Mouse (Mus musculus): Measurements from ENCODE around the gene Ube2m. TPM values are rescaled to one million over a fixed set of nuclear protein-coding genes. Genes with fewer than 3 reads are reported as not detected.

The Ube2m gene
- polyA plus RNA-seq, 1 experiment: 143 TPM

- Histone ChIP-seq H3K4me3 (replicated peaks; ENCODE audit: extremely low read depth, low read depth, low read length) (no peak overlapping the region), H3K4me1 (ENCODE audit: control insufficient read depth, insufficient read depth, low read length) (peaks cover 10% of the 10 kb centered on the region)
- no peak for DNase-seq
- TF ChIP-seq POLR2A (IDR thresholded peaks at IDR 0.05; ENCODE audit: borderline replicate concordance, extremely low read depth, low read depth, low read length) (no peak), CTCF (IDR thresholded peaks at IDR 0.05; ENCODE audit: insufficient read depth, low read length) (no peak)
- 74% methylated on average over 17 of the region's 17 CpGs for WGBS
These were observed 2.7 kb downstream of the Ube2m start for GRCm38 (mm10) chr7:13035211-13035855.

- DNase-seq: peak; percentile 97
- peak within 1 kb of the TSS; percentile 89 for H3K4me3 ChIP-seq (replicated peaks; ENCODE audit: extremely low read depth, low read depth, low read length)
- H3K4me1 ChIP-seq (ENCODE audit: control insufficient read depth, insufficient read depth, low read length): peaks cover 10% of the 10 kb centered on the region
- under 1% methylated on average over 45 of the region's 45 CpGs for WGBS
- TF ChIP-seq CTCF (IDR thresholded peaks at IDR 0.05; ENCODE audit: insufficient read depth, low read length) (no peak), POLR2A (IDR thresholded peaks at IDR 0.05; ENCODE audit: borderline replicate concordance, extremely low read depth, low read depth, low read length) (peak; percentile 87)
These were observed 3.7 kb downstream of the Ube2m start, which contains the start of gene Chmp2a for GRCm38 (mm10) chr7:13034148-13034977. TSS of gene Chmp2a (minus strand) at chr7:13034807.

- no peak for DNase-seq
- Histone ChIP-seq H3K4me1 (ENCODE audit: control insufficient read depth, insufficient read depth, low read length) (peaks cover 7% of the 10 kb centered on the region), H3K4me3 (replicated peaks; ENCODE audit: extremely low read depth, low read depth, low read length) (peak overlapping the region; percentile 89)
- 35% methylated on average over 13 of the region's 13 CpGs for WGBS
- TF ChIP-seq POLR2A (IDR thresholded peaks at IDR 0.05; ENCODE audit: borderline replicate concordance, extremely low read depth, low read depth, low read length) (no peak), CTCF (IDR thresholded peaks at IDR 0.05; ENCODE audit: insufficient read depth, low read length) (no peak)
These were observed 4.5 kb downstream of the Ube2m start for GRCm38 (mm10) chr7:13033451-13034147.

- H3K4me1 ChIP-seq (ENCODE audit: control insufficient read depth, insufficient read depth, low read length): peaks cover 7% of the 10 kb centered on the region; the same call in 1 of the 2 replicates
- no peak overlapping the region for H3K4me3 ChIP-seq (replicated peaks; ENCODE audit: extremely low read depth, low read depth, low read length)
- TF ChIP-seq CTCF (IDR thresholded peaks at IDR 0.05; ENCODE audit: insufficient read depth, low read length): no peak
- TF ChIP-seq POLR2A (IDR thresholded peaks at IDR 0.05; ENCODE audit: borderline replicate concordance, extremely low read depth, low read depth, low read length): no peak
- 89% methylated on average over 7 of the region's 7 CpGs for WGBS
- DNase-seq: no peak
These were observed 5.5 kb downstream of the Ube2m start for GRCm38 (mm10) chr7:13032541-13032940.

GRCm38 (mm10) chr7:13031983-13032382 lies 6.1 kb downstream of the Ube2m start:
- DNase-seq: no peak
- WGBS: 66% methylated on average over 2 of the region's 2 CpGs
- TF ChIP-seq CTCF (IDR thresholded peaks at IDR 0.05; ENCODE audit: insufficient read depth, low read length) (no peak), POLR2A (IDR thresholded peaks at IDR 0.05; ENCODE audit: borderline replicate concordance, extremely low read depth, low read depth, low read length) (no peak)
- Histone ChIP-seq H3K4me3 (replicated peaks; ENCODE audit: extremely low read depth, low read depth, low read length) (no peak overlapping the region), H3K4me1 (ENCODE audit: control insufficient read depth, insufficient read depth, low read length) (peaks cover 7% of the 10 kb centered on the region; the same call in 1 of the 2 replicates)

- H3K4me1 ChIP-seq (ENCODE audit: control insufficient read depth, insufficient read depth, low read length): peaks cover 7% of the 10 kb centered on the region; the same call in 1 of the 2 replicates
- H3K4me3 ChIP-seq (replicated peaks; ENCODE audit: extremely low read depth, low read depth, low read length): no peak overlapping the region
- 0 out of 2 replicates have a peak, but pooled peaks have one; percentile 13 for TF ChIP-seq CTCF (IDR thresholded peaks at IDR 0.05; ENCODE audit: insufficient read depth, low read length)
- TF ChIP-seq POLR2A (IDR thresholded peaks at IDR 0.05; ENCODE audit: borderline replicate concordance, extremely low read depth, low read depth, low read length): no peak
- DNase-seq: no peak
- WGBS: 61% methylated on average over 5 of the region's 5 CpGs
These were observed 7.0 kb downstream of the Ube2m start for GRCm38 (mm10) chr7:13031069-13031468.

GRCm38 (mm10) chr7:13028986-13029385 lies 9.1 kb downstream of the Ube2m start:
- TF ChIP-seq POLR2A (IDR thresholded peaks at IDR 0.05; ENCODE audit: borderline replicate concordance, extremely low read depth, low read depth, low read length) (no peak), CTCF (IDR thresholded peaks at IDR 0.05; ENCODE audit: insufficient read depth, low read length) (no peak)
- Histone ChIP-seq H3K4me1 (ENCODE audit: control insufficient read depth, insufficient read depth, low read length) (peaks cover 11% of the 10 kb centered on the region), H3K4me3 (replicated peaks; ENCODE audit: extremely low read depth, low read depth, low read length) (no peak overlapping the region)
- 94% methylated on average over 4 of the region's 4 CpGs for WGBS
- no peak for DNase-seq

GRCm38 (mm10) chr7:13025511-13026112 lies 12.5 kb downstream of the Ube2m start:
- Histone ChIP-seq H3K4me3 (replicated peaks; ENCODE audit: extremely low read depth, low read depth, low read length) (no peak overlapping the region), H3K4me1 (ENCODE audit: control insufficient read depth, insufficient read depth, low read length) (peaks cover 8% of the 10 kb centered on the region)
- no peak for DNase-seq
- 33% methylated on average over 4 of the region's 4 CpGs for WGBS
- TF ChIP-seq CTCF (IDR thresholded peaks at IDR 0.05; ENCODE audit: insufficient read depth, low read length) (no peak), POLR2A (IDR thresholded peaks at IDR 0.05; ENCODE audit: borderline replicate concordance, extremely low read depth, low read depth, low read length) (no peak)

GRCm38 (mm10) chr7:13024805-13025204 lies 13.3 kb downstream of the Ube2m start:
- peak overlapping the region; percentile 80 for H3K4me3 ChIP-seq (replicated peaks; ENCODE audit: extremely low read depth, low read depth, low read length)
- TF ChIP-seq CTCF (IDR thresholded peaks at IDR 0.05; ENCODE audit: insufficient read depth, low read length): no peak
- TF ChIP-seq POLR2A (IDR thresholded peaks at IDR 0.05; ENCODE audit: borderline replicate concordance, extremely low read depth, low read depth, low read length): no peak
- peaks cover 8% of the 10 kb centered on the region for H3K4me1 ChIP-seq (ENCODE audit: control insufficient read depth, insufficient read depth, low read length)
- WGBS: under 1% methylated on average over 43 of the region's 44 CpGs
- peak; percentile 64 for DNase-seq
